Mouse (Mus musculus): ENCODE results near the gene Fam13c.

Fam13c gene

DNA sequence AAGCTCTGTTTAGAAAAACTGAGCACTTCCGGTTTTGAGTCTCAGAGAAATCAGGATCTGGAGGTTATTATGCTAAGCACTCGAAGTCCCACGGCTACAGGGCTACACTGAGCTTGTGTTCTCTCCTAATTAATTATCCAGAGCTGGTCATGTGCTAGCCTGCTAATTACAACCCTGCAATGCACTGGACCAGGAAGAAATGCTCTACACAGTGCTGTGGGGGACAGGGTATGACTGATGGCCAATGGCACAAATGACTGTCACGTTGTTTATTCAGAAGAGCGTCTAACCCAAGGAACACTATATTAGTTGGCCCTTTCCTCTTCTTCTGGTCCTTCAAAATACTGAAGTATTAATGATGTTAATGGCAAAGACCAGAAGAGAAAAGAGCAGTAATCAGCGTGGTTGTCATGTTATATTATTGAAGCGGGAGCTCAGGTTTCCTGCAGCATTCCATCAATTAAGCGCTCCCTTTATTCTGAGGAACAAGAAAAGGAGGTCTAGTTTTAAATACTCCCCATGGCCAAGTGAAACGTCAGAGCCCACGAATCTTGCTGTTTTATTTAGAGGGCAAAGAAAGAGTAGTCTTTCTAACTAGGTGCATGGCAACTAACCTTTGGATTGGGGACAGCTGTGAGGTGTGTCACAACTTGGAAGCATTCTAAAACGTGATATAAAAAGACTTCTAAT is 18.4 kb downstream of the Fam13c start:
- DNase-seq (ENCODE audit: low spot score), result no peak

DNA sequence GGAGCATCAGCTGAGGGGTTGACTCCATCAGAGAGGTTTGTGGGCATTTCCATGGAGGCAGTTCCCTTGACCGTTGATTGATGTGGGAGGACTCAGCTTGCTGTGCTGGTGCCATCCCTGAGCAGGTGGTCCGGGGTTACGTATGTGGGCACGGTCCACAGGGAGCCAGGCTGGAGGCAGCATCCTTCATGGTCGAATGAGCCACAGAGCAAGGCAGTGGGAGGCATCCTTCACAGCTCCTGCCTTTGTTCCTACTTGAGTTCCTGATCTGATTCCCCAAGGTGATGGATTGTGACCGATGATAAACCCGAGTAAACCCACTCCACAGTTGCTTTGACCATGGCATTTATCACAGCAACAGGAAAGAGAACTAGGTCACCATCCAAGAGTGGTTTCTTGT is 25.4 kb downstream of the Fam13c start:
- DNase-seq (ENCODE audit: low spot score), result no peak

DNA sequence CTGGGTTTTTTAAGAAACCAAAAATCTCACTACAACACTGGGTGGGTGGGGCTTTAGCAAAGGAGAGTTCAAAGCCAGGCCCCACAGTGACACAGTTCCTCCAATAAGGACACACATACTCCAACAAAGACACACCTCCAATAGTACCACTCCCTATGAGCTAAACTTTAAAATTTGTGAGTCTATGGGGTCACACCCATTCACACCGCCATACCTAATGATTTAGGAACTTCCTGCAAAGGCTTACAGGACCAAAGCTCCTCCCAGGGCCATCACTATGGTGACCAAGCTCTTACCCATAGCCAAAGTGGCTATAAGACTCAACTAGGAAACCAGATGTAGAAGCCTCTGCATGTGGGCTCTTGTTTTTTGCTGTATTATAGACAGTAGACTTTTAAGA is 30.6 kb downstream of the Fam13c start:
- DNase-seq (ENCODE audit: low spot score), result no peak

DNA sequence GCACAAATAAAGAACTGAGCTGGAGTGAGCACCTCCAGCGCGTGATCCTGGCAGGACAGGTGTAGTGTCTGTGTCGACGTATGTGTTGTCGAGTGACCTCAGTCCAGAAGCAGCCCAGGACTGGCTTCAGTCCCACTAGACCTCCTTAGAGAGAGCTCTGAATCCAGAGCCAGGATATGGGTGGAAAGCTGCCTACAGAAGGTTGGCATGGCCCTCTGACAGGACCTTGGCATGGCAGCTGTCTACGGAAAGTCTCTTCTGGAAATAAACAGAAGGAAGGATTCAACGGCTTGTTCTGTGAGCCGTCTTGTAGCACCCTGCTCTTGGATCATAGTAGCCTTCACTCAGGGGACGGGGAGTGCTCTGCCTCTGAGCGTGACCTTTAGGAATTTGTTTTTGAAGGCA is 37.5 kb downstream of the Fam13c start:
- DNase-seq (ENCODE audit: low spot score), result no peak

DNA sequence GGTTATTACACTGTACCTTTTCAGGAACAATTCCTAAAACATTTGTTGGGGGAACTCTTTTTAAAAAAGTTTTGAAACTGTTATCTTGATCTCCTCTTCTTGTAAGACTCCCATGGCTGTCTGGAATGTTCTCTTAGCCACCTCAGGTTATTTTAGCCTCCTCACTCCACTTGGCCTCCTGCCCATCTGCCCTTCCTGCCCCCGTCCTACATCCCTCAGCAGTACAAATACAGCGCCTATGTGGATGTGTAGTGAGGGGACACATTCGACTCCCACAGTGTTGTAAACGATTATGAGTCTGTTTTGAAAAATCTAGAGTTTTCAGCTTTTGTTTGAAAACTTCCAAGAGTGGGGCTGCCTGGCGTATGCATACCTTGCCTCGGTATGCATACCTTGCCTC is 43.5 kb downstream of the Fam13c start:
- DNase-seq (ENCODE audit: low spot score), result no peak

DNA sequence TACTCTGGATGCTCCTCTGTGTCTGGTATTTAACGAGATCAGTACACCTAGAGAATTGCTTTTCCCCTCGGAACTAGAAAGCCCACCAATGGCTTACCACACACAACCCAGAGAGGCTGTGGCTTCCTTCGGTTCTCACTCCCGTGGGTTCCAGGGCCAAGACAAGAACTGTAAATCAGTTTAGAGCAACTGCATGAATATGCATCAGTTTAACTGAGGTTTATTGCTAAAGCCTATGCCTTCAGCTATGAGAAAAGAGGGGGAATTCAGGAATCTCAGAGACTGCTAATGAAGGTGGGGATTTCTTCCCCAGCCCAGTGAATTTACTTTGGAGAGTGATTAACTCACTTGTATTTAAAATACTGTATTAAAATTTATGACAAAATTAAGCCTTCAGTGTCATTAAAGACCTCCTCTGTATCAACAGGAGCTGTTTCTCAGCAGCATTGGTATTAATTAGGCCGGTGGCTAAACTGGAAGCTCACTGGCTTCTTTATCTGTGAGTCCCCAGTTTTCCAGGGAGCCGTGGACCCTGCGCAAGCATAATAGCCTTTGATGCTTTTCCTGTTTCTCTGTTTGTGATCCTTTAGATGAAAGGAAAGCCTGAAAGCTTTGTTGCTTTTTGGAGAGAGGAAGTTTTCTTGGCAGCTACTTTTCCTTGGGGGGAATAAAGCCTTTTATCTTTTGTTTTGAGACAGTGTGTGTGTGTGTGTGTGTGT is 44.4 kb downstream of the Fam13c start:
- DNase-seq (ENCODE audit: low spot score), result no peak

DNA sequence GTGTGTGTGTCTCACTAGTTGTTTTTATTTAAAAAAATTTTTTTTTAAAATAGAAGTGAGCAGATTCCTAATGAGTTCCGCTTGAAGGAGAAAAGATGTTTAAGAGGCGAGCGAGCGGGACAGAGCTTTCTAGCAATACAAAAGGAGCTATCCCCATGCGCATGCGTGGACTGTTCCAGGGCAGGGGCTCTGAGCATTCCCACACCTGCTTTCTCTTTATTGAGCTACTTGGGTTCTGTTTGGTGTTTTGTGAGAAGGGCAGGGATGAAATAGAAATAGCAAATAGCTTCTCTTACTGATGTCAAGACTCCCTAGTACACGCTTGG is 45.0 kb downstream of the Fam13c start:
- DNase-seq (ENCODE audit: low spot score), result no peak

DNA sequence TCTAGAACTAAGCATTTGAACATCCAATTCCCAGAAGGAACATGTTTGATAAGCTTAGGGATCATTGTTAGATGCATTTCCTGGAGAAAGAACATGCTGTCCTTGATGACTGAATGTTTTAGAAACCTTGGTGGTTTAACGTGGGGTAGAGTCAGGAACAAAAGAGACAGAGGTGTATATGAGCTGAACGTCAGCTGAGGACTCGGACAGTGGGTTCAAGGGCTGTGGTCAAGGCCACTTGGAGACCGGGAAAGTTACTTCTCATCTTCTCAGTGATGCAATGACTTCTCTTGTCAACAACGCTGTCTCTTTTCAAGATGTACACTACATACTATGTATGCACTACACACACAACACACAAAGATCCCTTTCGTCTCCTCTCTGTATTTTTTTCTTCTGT is 46.4 kb downstream of the Fam13c start:
- DNase-seq (ENCODE audit: low spot score), result no peak

DNA sequence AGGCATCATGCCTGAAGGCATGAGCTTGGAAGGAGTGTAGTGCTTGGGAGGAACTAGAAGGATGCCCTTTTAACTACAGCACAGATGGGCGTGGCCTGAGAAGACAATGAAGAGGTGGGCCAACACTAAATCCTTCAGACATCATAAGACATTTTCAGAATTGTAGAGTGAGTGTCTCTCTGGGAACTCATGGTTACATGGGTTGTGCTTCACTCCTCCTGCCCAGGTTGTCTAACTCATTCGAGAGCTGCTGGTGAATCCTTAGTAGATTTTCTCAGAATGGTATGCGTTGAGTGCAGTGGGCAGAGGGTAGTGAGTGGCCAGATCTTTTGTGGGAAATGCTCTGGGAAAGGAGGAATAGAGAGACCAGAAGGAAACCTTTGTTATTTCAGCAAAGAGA is 53.6 kb downstream of the Fam13c start:
- DNase-seq (ENCODE audit: low spot score), result no peak

DNA sequence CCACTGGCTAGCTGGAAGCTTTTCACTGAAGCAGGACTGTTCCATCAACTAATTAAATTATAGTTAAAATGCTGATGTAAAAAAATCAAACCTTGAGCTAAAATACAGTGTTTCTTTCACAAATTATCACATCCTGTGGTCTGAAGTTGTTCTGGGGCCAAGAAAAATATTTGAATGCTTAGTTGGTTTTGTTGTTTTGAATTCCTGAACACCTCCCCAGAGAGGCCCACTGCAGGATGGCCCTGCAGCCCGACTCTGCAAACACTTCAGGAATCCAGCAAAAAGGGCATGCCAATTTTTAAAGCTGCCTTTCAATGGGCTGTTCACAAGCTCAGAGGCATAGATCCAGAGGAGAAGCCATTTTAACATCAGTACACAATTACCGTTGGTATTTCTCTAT is 54.2 kb downstream of the Fam13c start:
- no peak for DNase-seq (ENCODE audit: low spot score)

DNA sequence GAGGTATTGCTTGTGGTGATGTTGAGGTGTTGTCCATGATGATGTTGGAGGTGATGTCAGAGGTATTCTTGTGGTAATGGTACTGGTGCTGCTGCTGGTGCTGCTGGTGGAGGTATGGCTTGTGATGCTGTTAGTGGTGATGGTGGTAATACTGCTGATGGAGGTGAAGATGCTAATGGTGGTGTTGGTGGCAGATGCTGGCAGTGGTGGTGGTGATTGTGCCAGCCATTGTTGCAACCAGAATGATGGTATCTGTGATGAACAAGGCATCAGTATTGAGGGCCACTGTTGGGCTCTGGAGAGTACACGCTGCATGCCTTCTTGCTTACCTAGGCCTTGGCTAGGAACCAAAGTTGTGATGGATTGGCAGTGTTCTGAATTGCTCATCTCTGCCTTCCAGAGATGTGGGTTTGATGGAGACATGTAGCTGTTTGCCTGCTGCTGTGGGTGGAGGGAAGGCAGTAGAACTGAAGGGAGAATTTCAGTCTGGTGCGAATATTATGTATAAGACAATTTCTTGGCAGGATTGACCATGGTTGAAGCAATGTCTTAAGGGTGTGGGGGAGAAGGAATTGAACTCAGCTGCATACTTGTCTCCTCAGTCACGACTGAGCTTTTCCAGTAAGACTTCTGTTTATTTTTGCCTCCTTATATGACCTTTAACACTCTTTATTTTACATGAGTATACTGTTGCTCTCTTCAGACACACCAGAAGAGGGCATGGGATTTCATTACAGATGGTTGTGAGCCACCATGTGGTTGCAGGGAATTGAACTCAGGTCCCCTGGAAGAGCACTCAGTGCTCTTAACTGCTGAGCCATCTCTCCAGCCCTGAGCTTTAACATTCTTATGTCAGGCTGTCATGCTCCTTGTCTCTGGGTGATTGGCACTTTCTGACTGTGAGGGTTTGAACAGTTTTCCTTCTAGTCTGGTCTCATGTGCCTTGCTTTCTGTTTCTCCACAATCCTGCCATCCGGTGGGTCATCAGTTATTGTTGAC is 55.1 kb downstream of the Fam13c start:
- no peak for DNase-seq (ENCODE audit: low spot score)

DNA sequence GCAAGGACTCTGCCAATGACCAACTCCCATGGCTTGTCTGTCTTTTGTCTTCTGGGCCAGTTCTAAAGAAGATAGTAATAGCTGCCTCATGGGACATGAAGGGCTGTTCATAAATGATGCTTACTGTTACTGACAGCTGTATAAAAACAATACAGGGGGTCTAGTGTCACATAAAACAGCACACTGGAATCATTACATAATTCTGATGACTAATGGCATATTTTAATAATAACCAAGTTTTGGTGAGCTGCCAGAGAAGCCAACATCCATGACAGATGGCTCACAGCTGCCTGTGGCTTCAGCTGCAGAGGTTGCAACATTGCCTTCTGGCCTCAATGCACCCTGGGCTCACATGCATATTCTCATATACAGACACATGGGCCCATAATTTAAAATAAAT is 56.7 kb downstream of the Fam13c start:
- no peak for DNase-seq (ENCODE audit: low spot score)

DNA sequence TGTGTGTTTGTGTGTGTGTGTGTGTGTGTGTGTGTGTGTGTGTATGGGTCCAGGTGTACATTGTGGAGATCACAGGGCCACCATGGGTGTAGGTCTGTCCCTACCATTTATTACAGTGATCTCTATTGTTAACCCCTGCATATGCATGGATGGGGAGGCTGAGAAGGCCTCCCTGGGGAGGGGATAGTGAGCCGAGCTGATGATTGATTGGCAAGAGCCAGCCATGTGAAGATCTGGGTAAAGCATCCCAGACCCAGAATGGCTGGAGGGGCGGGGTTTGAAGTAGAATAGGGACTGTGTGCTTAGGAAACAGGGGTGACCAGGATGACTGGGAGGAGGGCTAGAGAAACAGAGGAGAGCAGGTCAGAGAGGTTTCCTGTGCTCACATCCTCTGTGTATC is 58.0 kb downstream of the Fam13c start:
- DNase-seq (ENCODE audit: low spot score), result no peak

DNA sequence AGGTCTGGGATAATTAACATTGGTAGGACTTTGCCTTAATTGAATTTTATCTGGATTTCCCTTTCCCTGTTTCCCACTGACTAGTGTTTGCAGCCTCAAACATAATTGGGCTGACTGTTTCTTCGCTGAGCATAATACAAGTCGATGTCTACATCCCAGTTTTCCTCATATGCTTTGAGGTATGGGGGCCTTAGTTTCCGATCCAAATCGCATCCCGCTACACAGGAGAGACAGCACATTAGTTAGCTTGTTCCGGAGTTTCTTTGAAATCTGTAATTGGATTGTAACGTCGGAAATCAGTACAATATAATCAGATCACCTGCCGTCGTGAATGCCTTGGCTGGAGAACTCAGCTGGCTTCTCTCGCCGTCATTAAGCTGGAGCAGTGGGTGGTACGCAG is 59.0 kb downstream of the Fam13c start:
- no peak for DNase-seq (ENCODE audit: low spot score)

DNA sequence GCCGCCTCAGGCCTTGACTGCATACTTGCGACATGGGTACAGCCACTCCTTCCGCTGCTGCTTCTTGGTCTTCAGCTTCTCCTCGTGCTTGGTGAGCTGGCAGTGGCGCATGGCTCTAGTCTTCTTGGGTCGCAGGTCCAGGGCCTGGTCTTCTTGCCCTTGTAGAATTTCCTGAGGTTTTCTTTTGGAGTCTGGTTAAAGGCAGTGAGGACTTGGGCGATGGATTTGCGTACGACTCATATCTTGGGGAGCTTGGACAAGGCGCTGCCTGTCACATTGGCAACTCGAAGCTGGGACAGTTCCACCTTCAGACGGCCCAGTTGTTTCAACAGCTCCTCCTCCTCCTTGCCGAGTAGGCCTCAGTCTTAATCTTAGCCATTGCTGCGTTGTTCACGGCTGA is 64.6 kb downstream of the Fam13c start:
- no peak for DNase-seq (ENCODE audit: low spot score)

DNA sequence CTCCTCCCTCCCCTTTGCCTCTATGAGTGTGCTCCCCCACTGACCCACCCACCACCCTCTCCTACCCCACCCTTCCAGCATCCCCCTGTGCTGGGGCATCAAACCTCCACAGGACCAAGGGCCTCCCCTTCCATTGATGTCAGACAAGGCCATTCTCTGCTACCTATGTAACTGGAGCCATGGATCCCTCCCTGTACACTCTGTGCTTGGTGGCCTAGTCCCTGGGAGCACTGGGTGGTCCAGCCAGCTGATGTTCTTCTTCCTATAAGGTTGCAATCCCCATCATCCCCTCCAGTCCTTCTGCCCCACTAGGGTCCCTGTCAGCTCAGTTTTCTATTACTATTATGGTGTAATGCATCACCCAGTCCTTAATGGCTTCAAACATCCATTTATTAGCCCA is 65.1 kb downstream of the Fam13c start:
- no peak for DNase-seq (ENCODE audit: low spot score)

DNA sequence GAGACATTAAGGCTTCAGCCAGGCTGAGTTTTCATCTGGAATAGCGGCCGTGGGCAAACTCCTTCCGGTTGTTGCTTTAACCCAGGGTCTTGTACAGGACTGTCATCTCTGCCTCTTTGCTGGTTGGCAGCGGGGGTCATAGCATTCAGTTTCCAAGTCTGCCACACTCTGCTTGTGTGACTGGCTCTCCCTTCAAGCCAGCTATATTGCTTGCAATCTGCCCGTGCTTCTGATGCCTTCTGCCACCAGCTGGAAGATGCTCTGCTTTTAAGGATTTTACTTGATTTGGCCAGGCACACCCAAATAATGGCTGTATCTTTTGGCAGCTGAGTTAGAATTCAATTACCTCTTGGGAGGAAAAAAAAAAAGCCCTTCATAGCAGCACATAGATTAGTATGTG is 65.6 kb downstream of the Fam13c start:
- no peak for DNase-seq (ENCODE audit: low spot score)

DNA sequence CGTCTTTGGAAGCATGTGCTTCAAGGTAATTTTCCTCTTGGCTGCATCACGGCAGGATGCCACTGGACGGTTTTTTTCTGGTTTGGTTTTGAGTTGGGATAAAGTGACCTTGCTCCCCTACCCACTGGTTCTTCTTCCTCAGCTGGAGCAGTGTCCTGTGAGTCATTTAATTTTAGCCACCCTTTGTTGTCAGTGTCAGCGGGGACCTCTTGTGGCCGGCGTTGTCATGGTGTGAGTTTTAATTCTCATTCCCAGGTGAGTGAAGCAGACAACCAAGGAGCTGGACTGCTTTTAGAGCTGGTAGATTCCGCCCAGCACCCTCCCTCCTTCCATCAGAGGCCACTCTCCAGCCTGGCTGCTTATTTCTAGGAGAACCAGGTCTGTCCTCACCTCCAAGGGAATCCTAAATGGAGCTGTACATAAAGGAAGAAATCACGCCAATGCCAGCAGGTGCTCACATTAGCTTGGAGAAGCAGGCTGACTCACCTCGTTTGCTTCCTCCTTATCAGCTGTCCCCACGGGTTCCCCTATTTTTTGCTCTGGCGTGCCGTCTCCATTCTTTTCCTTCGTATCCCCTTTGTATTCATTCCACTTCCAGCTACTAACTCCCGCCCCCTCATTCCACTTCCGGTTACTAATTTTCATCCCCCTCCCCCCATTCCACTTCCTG is 66.4 kb downstream of the Fam13c start:
- no peak for DNase-seq (ENCODE audit: low spot score)

DNA sequence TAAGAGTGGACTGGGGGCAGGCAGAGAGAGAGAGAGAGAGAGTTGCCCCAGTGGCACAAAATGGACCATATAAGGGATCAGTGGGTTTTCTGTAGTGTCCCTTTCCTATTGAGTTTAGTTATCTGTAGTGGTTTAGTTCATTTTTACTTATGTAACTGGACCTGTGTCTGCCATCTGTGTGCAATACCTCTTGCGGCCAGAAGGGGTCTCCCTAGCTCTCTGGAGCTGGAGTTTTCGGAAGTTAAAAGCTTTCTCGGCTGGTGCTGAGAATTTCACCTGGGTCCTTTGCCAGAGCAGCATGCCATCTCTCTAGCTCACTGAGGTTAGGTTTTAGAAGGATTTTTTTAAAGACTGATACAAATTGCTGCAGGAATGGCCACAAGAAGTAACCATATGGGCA is 67.6 kb downstream of the Fam13c start:
- no peak for DNase-seq (ENCODE audit: low spot score)

DNA sequence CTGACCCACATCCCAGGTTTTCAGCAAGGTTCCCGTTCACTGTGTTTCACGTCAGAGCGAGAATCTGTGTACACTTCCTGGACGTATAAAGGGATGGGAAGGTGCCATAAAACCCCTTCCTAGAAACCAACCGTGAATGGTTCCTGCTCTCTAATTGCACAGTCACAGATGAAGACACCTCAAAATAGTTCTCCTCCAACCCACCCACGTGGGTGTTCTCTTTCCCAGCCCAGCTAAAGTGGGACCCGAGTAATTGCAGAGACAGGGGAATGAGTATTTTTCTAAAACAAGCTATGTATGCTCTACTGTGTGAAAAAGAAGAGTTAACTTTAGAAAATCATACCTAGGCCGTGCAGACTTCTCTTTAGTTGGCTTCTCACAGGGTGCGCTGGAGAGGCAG is 74.6 kb downstream of the Fam13c start:
- DNase-seq (ENCODE audit: low spot score), result no peak

DNA sequence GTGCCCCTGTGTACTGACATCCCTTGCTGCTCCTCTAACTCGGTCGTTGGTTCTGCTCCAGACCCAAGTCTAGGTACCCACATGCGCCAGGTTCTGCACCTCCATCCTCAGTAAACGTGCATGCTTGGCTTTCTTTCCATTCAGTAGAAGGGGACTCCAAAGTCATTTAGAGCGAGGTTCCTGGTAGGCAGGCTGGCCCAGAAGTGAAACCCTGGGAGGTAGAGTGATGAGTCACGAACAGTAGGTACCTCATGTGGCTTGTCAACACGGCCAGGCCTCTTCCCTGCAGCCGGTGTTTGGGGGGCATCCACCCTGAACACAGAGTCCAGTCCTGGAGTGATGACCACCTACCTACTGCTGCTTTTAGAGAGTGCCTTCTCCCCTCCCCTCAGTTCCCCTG is 76.4 kb downstream of the Fam13c start:
- DNase-seq (ENCODE audit: low spot score), result no peak

DNA sequence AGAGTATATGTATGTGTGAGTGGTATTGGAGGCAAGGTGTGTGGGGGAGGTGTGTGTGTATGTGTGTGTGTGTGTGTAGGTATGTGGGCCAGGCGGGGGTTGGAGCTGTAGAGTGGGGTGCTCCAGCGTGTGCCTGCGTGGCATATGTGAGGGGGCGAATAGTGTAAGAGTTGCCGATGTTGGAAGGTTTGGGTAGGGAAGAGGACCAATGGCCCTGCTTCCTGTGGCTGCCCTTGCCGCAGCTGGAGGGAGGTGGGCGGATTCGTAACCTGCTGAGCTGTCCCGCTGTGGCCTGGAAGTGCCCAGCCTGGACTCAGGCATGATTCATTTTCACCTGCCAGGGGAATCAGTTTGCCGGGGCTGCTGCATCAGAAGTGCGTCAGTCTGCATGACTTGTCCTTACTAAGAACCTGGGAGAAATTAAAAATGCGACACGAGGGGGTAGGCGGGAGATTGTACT is 79.4 kb downstream of the Fam13c start:
- DNase-seq (ENCODE audit: low spot score), result no peak

Data from ovary, adult 18-20 months (tissue).